ENCODE assay signal across 15 mouse cellular contexts in the genomic region with DNA sequence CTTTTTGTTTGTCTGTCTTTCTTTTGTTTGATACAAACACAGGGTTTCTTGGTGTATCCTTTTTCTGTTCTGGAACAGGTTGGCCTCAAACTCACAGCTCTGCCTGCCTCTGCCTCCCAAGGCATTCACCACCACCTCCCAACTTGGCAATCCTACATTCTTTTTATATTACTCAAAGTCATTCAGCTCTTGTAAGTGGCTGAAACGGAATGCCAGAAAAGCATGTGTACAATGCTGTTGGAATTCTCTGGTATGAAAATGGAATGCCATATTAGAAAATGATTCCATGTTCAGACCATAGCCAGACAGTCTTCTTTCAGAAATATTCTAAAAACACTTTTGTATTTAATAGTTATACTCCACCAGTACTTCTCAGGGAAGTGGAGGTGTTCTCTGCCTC.
"Had no signal": no experiment of that assay in that cellular context is flagged by ENCODE, and none has a peak within 500 bp of the region (broad histone marks: within the 10 kb centered on the region; RNA-seq: fewer than 3 reads in every experiment).

No protein-coding gene starts in this region.

- ATAC-seq: liver, postnatal 0 days; midbrain, embryonic 13.5 days; midbrain, embryonic 15.5 days had no signal

- H3K9ac ChIP-seq: liver, postnatal 0 days; lung, embryonic 14.5 days; midbrain, embryonic 13.5 days; midbrain, embryonic 15.5 days; neural tube, embryonic 12.5 days; stomach, embryonic 15.5 days had no signal

- H3K4me1 ChIP-seq: stomach, embryonic 15.5 days had no signal

- H3K9me3 ChIP-seq: megakaryocyte, embryonic 14.5 days; midbrain, embryonic 13.5 days; midbrain, embryonic 15.5 days; neural tube, embryonic 12.5 days; stomach, embryonic 15.5 days had no signal

- H3K27ac ChIP-seq: macrophage; midbrain, embryonic 13.5 days; midbrain, embryonic 15.5 days; neural tube, embryonic 12.5 days; stomach, embryonic 15.5 days; stomach, postnatal 0 days had no signal

- DNase-seq: liver, postnatal 0 days; lung, embryonic 14.5 days; lung, postnatal 14 days; lung, postnatal 36 days; right cerebral cortex, postnatal 14 days; thymus, adult 2 months; thymus, postnatal 36 days had no signal

- H3K4me2 ChIP-seq: lung, embryonic 14.5 days; midbrain, embryonic 11.5 days; midbrain, embryonic 13.5 days; midbrain, embryonic 15.5 days; neural tube, embryonic 12.5 days; stomach, embryonic 15.5 days had no signal

- H3K27me3 ChIP-seq: megakaryocyte, embryonic 14.5 days; midbrain, embryonic 13.5 days; midbrain, embryonic 15.5 days; neural tube, embryonic 12.5 days; stomach, embryonic 15.5 days had no signal

- H3K4me3 ChIP-seq: megakaryocyte, embryonic 14.5 days; midbrain, embryonic 13.5 days; midbrain, embryonic 15.5 days; neural tube, embryonic 12.5 days; stomach, embryonic 15.5 days had no signal
